Mouse (Mus musculus): ENCODE results near the gene Mtss1l. TPM values are rescaled to one million over a fixed set of nuclear protein-coding genes. Genes with fewer than 3 reads are reported as not detected.

The Mtss1l gene
- polyA plus RNA-seq, 2 experiments from 2014 or later: not detected

GRCm38 (mm10) chr8:110741816-110742451 lies 20.7 kb downstream of the Mtss1l start:
- ATAC-seq: no peak

GRCm38 (mm10) chr8:110742452-110742818 lies 21.2 kb downstream of the Mtss1l start:
- ATAC-seq: no peak

- no peak for ATAC-seq
Measured at GRCm38 (mm10) chr8:110745162-110745561, 23.9 kb downstream of the Mtss1l start.

- ATAC-seq: no peak
Measured at GRCm38 (mm10) chr8:110746661-110747060, 25.4 kb downstream of the Mtss1l start.

- no peak for ATAC-seq
Measured at GRCm38 (mm10) chr8:110749500-110750170, 28.4 kb downstream of the Mtss1l start.

GRCm38 (mm10) chr8:110750269-110750668 lies 29.0 kb downstream of the Mtss1l start:
- ATAC-seq: no peak

- no peak for ATAC-seq
Measured at GRCm38 (mm10) chr8:110751490-110751889, 30.2 kb downstream of the Mtss1l start.

GRCm38 (mm10) chr8:110754713-110755112 lies 33.4 kb downstream of the Mtss1l start:
- ATAC-seq: no peak

- ATAC-seq: no peak
Measured at GRCm38 (mm10) chr8:110755511-110756170, 34.4 kb downstream of the Mtss1l start.

GRCm38 (mm10) chr8:110756196-110756595 lies 34.9 kb downstream of the Mtss1l start:
- ATAC-seq: no peak

GRCm38 (mm10) chr8:110760280-110760940 lies 39.1 kb downstream of the Mtss1l start:
- ATAC-seq: no peak

GRCm38 (mm10) chr8:110761185-110761584 lies 39.9 kb downstream of the Mtss1l start:
- ATAC-seq: no peak

- ATAC-seq: no peak
Measured at GRCm38 (mm10) chr8:110761988-110762387, 40.7 kb downstream of the Mtss1l start.

- ATAC-seq: no peak
Measured at GRCm38 (mm10) chr8:110764671-110765070, 43.4 kb downstream of the Mtss1l start.

GRCm38 (mm10) chr8:110767261-110767660 lies 46.0 kb downstream of the Mtss1l start:
- ATAC-seq: no peak

- no peak for ATAC-seq
Measured at GRCm38 (mm10) chr8:110772452-110772851, 51.2 kb downstream of the Mtss1l start.

GRCm38 (mm10) chr8:110774047-110774446 lies 52.8 kb downstream of the Mtss1l start:
- no peak for ATAC-seq

- ATAC-seq: no peak
Measured at GRCm38 (mm10) chr8:110774725-110775124, 53.4 kb downstream of the Mtss1l start.

GRCm38 (mm10) chr8:110775316-110775715 lies 54.0 kb downstream of the Mtss1l start:
- no peak for ATAC-seq

- ATAC-seq: no peak
Measured at GRCm38 (mm10) chr8:110775721-110776120, 54.4 kb downstream of the Mtss1l start.

- no peak for ATAC-seq
Measured at GRCm38 (mm10) chr8:110776335-110776734, 55.1 kb downstream of the Mtss1l start.

GRCm38 (mm10) chr8:110779924-110780718 lies 58.8 kb downstream of the Mtss1l start:
- no peak for ATAC-seq

- ATAC-seq: no peak
Measured at GRCm38 (mm10) chr8:110785366-110785765, 64.1 kb downstream of the Mtss1l start.

Data from CD4-positive, CD25-positive, alpha-beta regulatory T cell, adult 4 months (primary cell).